Mouse (Mus musculus) neural tube, embryonic 13.5 days (tissue): ENCODE data around the gene C1ql1. TPM values are rescaled to one million over a fixed set of nuclear protein-coding genes. Genes with fewer than 3 reads are reported as not detected.

Source experiments
- ATAC-seq: fragments of 200-750 bp; cut with Nextera tagmentation; 2 replicates; pipeline ENCODE4 v1.8.0; 2017; ENCODE audit warnings: low read depth, mild to moderate bottlenecking, moderate TSS enrichment, moderate library complexity
- H3K27ac ChIP-seq: fragments of 300-500 bp; sonication (generic); replicated peaks from 2 replicates; pipeline ENCODE4 v1.5.1; 2015; ENCODE audit warnings: moderate library complexity, mild to moderate bottlenecking, inconsistent platforms
- H3K27me3 ChIP-seq: fragments of 300-500 bp; sonication (generic); 2 replicates; pipeline ENCODE4 v1.6.1; 2015; ENCODE audit warnings: mild to moderate bottlenecking, inconsistent platforms
- H3K36me3 ChIP-seq: fragments of 300-500 bp; sonication (generic); 2 replicates; pipeline ENCODE4 v1.6.1; 2015; ENCODE audit warnings: mild to moderate bottlenecking, inconsistent platforms
- H3K4me1 ChIP-seq: fragments of 300-500 bp; sonication (generic); replicated peaks from 2 replicates; pipeline ENCODE4 v1.6.1; 2015; ENCODE audit warnings: inconsistent platforms
- H3K4me2 ChIP-seq: fragments of 300-500 bp; sonication (generic); 2 replicates; pipeline ENCODE4 v1.6.1; 2015; ENCODE audit warnings: inconsistent platforms, mild to moderate bottlenecking, moderate library complexity
- H3K4me3 ChIP-seq: fragments of 300-500 bp; sonication (generic); 2 replicates; pipeline ENCODE4 v1.5.1; 2015; ENCODE audit warnings: mild to moderate bottlenecking, inconsistent platforms
- H3K9ac ChIP-seq: fragments of 300-500 bp; sonication (generic); 2 replicates; pipeline ENCODE4 v1.6.1; 2015; ENCODE audit warnings: moderate library complexity, mild to moderate bottlenecking, inconsistent platforms
- H3K9me3 ChIP-seq: fragments of 300-500 bp; sonication (generic); 2 replicates; pipeline ENCODE4 v1.6.1; 2016; ENCODE audit warnings: inconsistent platforms
- WGBS: fragments of 180-500 bp; shearing (Covaris S2); methylation state at CpG from one replicate; pipeline ENCODE4 v1.1.7; 2015; 5-methylcytosine and 5-hydroxymethylcytosine counted together
- polyA plus RNA-seq: library from polyadenylated mRNA; unstranded; fragments of >200 nt; fragmentation: Nextera tagmentation; extraction: Ambion mirVana; gene quantifications from 2 replicates; pipeline ENCODE4 v1.2.1, GENCODE M21; 2015

C1ql1 gene
- 1.9 and 2.0 TPM in 2 replicates for polyA plus RNA-seq

GRCm38 (mm10) chr11:102946265-102946991, at the start of gene C1ql1:
Gene C1ql1, minus strand, starts transcription at chr11:102946688.
- Histone ChIP-seq H3K9me3 (no peaks in the 10 kb centered on the region), H3K4me3 (peak within 1 kb of the TSS; percentile 39), H3K9ac (peak within 1 kb of the TSS; percentile 52), H3K36me3 (no peaks in the 10 kb centered on the region), H3K4me1 (peaks cover 49% of the 10 kb centered on the region), H3K4me2 (peak within 1 kb of the TSS; percentile 58), H3K27me3 (peaks cover 95% of the 10 kb centered on the region), H3K27ac (no peak within 1 kb of the TSS)
- WGBS, result under 1% methylated on average over 48 of the region's 87 CpGs
- peak; percentile 59 for ATAC-seq

- 89% methylated on average over 18 of the region's 18 CpGs for WGBS
- peaks cover 33% of the 10 kb centered on the region for H3K4me1 ChIP-seq
- H3K36me3 ChIP-seq, result peaks cover 64% of the 10 kb centered on the region
- no peak for ATAC-seq
- peaks cover 26% of the 10 kb centered on the region for H3K27me3 ChIP-seq
- no peak overlapping the region for H3K27ac ChIP-seq
- no peak overlapping the region for H3K9ac ChIP-seq
- H3K4me2 ChIP-seq, result no peak overlapping the region
- no peak overlapping the region for H3K4me3 ChIP-seq
- H3K9me3 ChIP-seq, result no peaks in the 10 kb centered on the region
Measured at GRCm38 (mm10) chr11:102994952-102995351, 48.5 kb upstream of the C1ql1 start.

- Histone ChIP-seq H3K9ac (no peak overlapping the region; the same call in 1 of the 2 replicates), H3K4me3 (no peak overlapping the region), H3K4me2 (no peak overlapping the region), H3K4me1 (peaks cover 39% of the 10 kb centered on the region), H3K36me3 (peaks cover 50% of the 10 kb centered on the region), H3K9me3 (no peaks in the 10 kb centered on the region), H3K27ac (no peak overlapping the region), H3K27me3 (peaks cover 40% of the 10 kb centered on the region)
- WGBS, result 27% methylated on average over 17 of the region's 17 CpGs
- no peak for ATAC-seq
Measured at GRCm38 (mm10) chr11:102993420-102994029, 47.0 kb upstream of the C1ql1 start.

GRCm38 (mm10) chr11:102992940-102993339, 46.5 kb upstream of the C1ql1 start:
- 7% methylated on average over 5 of the region's 5 CpGs for WGBS
- Histone ChIP-seq H3K9me3 (no peaks in the 10 kb centered on the region), H3K4me3 (no peak overlapping the region), H3K4me2 (no peak overlapping the region), H3K27me3 (peaks cover 46% of the 10 kb centered on the region), H3K4me1 (peaks cover 39% of the 10 kb centered on the region), H3K27ac (no peak overlapping the region), H3K36me3 (peaks cover 44% of the 10 kb centered on the region), H3K9ac (no peak overlapping the region)
- peak; percentile 24; the same call in 1 of the 2 replicates for ATAC-seq

GRCm38 (mm10) chr11:102991681-102992080, 45.2 kb upstream of the C1ql1 start:
- H3K27ac ChIP-seq, result no peak overlapping the region
- H3K4me2 ChIP-seq, result peak overlapping the region; percentile 52
- WGBS, result 2% methylated on average over 16 of the region's 16 CpGs
- H3K9ac ChIP-seq, result peak overlapping the region; percentile 64
- H3K4me1 ChIP-seq, result peaks cover 39% of the 10 kb centered on the region
- peaks cover 46% of the 10 kb centered on the region for H3K27me3 ChIP-seq
- peak overlapping the region; percentile 23 for H3K4me3 ChIP-seq
- no peaks in the 10 kb centered on the region for H3K9me3 ChIP-seq
- peaks cover 33% of the 10 kb centered on the region for H3K36me3 ChIP-seq
- ATAC-seq, result no peak

GRCm38 (mm10) chr11:102990152-102990663, 43.7 kb upstream of the C1ql1 start:
- H3K4me3 ChIP-seq, result peak overlapping the region; percentile 35
- 3% methylated on average over 29 of the region's 29 CpGs for WGBS
- H3K36me3 ChIP-seq, result peaks cover 18% of the 10 kb centered on the region
- no peak overlapping the region for H3K27ac ChIP-seq
- peak overlapping the region; percentile 68 for H3K4me2 ChIP-seq
- peak overlapping the region; percentile 61 for H3K9ac ChIP-seq
- H3K4me1 ChIP-seq, result peaks cover 39% of the 10 kb centered on the region
- peak; percentile 16; the same call in 1 of the 2 replicates for ATAC-seq
- H3K27me3 ChIP-seq, result peaks cover 46% of the 10 kb centered on the region
- no peaks in the 10 kb centered on the region for H3K9me3 ChIP-seq

GRCm38 (mm10) chr11:102989641-102990151, 43.2 kb upstream of the C1ql1 start:
- ATAC-seq, result no peak
- Histone ChIP-seq H3K4me2 (peak overlapping the region; percentile 68), H3K27ac (no peak overlapping the region), H3K4me1 (peaks cover 41% of the 10 kb centered on the region), H3K4me3 (peak overlapping the region; percentile 35), H3K9me3 (no peaks in the 10 kb centered on the region), H3K9ac (peak overlapping the region; percentile 61), H3K27me3 (peaks cover 46% of the 10 kb centered on the region), H3K36me3 (peaks cover 13% of the 10 kb centered on the region)
- 2% methylated on average over 28 of the region's 28 CpGs for WGBS

- Histone ChIP-seq H3K4me3 (no peak overlapping the region), H3K27ac (no peak overlapping the region), H3K4me1 (peaks cover 14% of the 10 kb centered on the region), H3K9ac (no peak overlapping the region), H3K9me3 (no peaks in the 10 kb centered on the region), H3K4me2 (no peak overlapping the region), H3K27me3 (peaks cover 37% of the 10 kb centered on the region), H3K36me3 (no peaks in the 10 kb centered on the region)
- no peak for ATAC-seq
- 52% methylated on average over 6 of the region's 6 CpGs for WGBS
Measured at GRCm38 (mm10) chr11:102985160-102985559, 38.7 kb upstream of the C1ql1 start.

- peaks cover 8% of the 10 kb centered on the region for H3K4me1 ChIP-seq
- ATAC-seq, result no peak
- no peak overlapping the region for H3K4me2 ChIP-seq
- no peaks in the 10 kb centered on the region for H3K9me3 ChIP-seq
- peaks cover 32% of the 10 kb centered on the region for H3K27me3 ChIP-seq
- H3K27ac ChIP-seq, result no peak overlapping the region
- H3K9ac ChIP-seq, result no peak overlapping the region
- no peak overlapping the region for H3K4me3 ChIP-seq
- no peaks in the 10 kb centered on the region for H3K36me3 ChIP-seq
- 44% methylated on average over 4 of the region's 4 CpGs for WGBS
Measured at GRCm38 (mm10) chr11:102984615-102985014, 38.1 kb upstream of the C1ql1 start.

- ATAC-seq, result no peak
- Histone ChIP-seq H3K27ac (no peak overlapping the region), H3K9ac (no peak overlapping the region), H3K9me3 (no peaks in the 10 kb centered on the region), H3K27me3 (peaks cover 27% of the 10 kb centered on the region), H3K4me2 (no peak overlapping the region), H3K4me1 (0 out of 2 replicates have a peak, but pooled peaks cover 4% of the 10 kb centered on the region), H3K36me3 (no peaks in the 10 kb centered on the region), H3K4me3 (no peak overlapping the region)
- WGBS, result 88% methylated on average over 9 of the region's 9 CpGs
Measured at GRCm38 (mm10) chr11:102984086-102984485, 37.6 kb upstream of the C1ql1 start.

- Histone ChIP-seq H3K9ac (no peak overlapping the region), H3K4me1 (0 out of 2 replicates have a peak, but pooled peaks cover 4% of the 10 kb centered on the region), H3K4me2 (no peak overlapping the region), H3K9me3 (no peaks in the 10 kb centered on the region), H3K27me3 (peaks cover 15% of the 10 kb centered on the region), H3K27ac (no peak overlapping the region), H3K36me3 (no peaks in the 10 kb centered on the region), H3K4me3 (no peak overlapping the region)
- no peak for ATAC-seq
- 67% methylated on average over 10 of the region's 10 CpGs for WGBS
Measured at GRCm38 (mm10) chr11:102981151-102981890, 34.8 kb upstream of the C1ql1 start.
